Mouse (Mus musculus) kidney, postnatal 4 days (tissue): ENCODE measurements at regions not wholly inside any gene's neighbourhood (a gene's known extent, or its start where the extent isn't known, plus 50 kb on each side); places are given as distances from the start of the nearest gene placed in this dataset.

ENCODE experiments used
- DNase-seq, 2 experiments: peaks; one replicate each; pipeline ENCODE4 v3.0.0; 2021; ENCODE audit warnings: mixed read lengths in 2 of 2

DNA sequence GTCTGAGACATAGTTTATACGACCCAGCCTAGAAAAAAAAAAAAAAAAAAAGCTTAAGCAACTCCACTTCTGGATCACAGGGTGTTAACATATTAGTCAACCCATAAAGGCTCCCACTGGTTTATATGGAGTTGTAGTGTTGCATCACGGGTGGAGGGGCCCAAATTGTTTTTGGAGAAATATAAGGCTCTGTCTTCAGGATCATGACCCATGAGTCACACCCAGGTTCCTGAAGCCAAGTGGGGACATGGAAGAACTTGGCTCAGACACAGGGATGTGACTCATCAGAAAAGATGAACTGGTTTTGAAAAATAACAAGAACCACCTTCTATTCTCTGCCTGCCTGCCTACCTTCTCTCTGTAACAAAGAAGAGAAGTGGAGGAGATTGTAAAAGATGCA, 108.5 kb upstream of the Bmp2 start:
- no peak for DNase-seq

DNA sequence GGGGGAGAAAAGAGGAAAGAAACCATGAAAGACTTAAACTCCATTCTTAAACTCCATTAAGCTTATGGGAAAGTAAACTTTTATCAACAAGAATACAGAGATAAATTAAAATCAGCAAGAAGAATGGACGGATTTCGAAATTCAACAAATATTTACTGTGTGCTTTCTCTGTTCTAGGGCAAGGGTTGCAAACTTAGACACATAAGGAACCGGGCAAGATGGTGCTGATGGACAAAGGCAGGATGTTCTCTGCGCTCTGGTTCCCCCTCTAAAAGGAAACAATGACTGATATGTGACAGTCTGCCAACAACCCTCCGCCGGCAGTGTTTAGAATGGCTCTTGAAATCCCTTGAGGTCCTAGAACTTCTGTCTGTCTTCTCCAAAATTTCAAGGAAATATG, 99.0 kb upstream of the Bmp2 start:
- no peak for DNase-seq

DNA sequence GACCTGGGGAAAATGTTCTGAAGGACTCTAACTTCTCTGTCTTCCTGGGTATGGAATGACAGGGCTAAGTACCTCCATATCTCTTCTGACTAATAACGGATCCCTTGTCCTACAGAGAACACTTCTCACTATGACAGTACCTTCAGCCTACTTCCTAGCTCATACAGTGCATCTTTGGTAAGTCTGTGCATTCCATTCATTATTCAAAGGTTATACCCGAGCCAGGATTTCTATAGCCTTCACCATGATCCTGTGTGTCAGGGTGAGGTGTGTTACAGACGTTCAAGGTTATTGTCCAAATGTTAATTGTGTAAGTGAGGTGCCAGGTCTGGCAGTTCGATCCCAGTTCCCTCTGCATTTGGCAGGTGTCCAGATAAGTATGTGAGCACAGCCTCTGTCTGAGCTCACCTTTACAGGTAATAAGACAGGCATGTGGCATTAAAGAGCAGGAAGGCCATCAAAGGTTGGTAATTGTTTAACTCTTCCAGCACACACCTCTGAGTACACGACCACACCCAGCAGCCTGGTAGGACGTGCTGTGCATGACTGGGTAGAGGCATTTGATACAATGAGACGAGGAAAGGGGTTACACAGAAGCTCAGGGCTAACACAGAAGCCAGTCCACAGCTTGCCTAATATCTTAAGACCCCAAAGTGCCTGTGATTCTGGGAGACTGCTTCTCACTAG, 96.3 kb upstream of the Bmp2 start:
- no peak for DNase-seq

DNA sequence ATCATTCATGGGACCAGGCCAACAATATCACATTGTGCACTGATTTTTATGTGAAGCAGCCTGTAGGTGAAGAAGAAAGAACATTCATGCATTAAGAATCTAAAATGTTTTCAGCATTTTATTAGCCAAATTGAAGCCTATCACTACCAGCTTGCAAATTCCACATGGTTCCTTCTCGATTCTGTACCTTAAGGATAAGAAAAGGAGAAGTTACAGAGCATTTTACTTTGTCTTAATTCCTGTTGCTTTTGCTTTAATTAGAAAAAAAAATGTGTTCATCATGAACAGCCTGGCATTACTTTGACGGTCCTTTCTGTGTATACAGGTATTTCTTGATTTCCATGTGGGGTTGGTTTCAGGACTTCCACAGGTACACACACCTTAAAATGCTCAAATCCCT, 95.2 kb upstream of the Bmp2 start:
- DNase-seq: no peak

DNA sequence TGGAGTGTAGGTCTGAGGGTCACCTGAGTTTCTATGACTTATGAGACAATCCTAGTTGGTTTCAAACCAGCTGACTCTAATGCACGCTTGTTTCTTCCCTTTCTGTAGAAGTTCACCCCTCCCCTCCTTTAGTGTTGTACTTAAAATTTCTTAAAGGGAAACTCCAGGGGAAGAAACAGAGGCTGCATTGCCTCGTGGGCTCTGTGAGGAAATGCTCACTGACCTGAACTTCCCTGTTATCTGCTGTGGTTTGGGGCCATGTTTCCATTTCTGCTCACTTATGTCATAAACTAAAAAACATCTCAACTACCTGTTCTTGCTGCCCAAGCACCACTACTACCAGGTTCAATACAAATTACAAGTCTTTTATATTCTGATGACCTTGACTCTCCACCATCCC, 93.2 kb upstream of the Bmp2 start:
- no peak for DNase-seq

DNA sequence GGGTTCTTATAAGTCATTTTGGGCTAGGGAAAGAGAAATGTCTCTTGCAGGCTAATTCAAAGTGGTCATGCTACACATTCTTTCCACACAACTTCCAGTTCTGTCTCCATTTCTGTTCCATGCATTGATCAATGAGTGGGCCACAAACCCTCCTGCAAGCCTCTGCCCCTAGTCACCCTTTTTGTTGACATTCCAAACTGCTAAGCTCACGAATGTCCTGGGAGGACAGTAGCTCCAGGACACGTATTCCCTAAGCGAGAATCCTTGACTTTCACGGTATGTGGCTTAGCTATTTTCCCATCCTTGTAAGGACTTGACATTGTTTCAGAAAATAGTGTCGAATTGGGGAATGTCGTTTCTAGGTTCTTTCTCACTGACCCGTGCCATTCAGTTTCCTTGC, 91.1 kb upstream of the Bmp2 start:
- DNase-seq: no peak

DNA sequence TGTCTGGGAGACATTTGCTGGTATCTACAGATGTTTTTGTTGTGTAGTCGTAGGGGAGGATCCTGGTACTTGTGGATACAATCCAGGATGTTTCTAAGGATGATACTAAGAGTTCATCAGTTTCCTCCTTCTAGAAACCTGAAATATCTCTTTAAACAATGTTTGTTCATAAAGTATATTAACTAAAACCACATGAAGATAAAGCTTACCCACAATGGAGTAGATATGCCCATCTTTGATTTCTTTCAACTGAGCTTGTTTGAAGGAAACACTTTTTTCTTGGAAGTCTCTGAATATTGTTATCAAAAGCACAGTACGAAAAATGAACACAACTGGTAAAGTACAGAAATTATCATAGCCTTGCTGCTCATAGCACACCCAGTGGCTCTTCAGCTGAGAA, 89.6 kb upstream of the Bmp2 start:
- DNase-seq: no peak

DNA sequence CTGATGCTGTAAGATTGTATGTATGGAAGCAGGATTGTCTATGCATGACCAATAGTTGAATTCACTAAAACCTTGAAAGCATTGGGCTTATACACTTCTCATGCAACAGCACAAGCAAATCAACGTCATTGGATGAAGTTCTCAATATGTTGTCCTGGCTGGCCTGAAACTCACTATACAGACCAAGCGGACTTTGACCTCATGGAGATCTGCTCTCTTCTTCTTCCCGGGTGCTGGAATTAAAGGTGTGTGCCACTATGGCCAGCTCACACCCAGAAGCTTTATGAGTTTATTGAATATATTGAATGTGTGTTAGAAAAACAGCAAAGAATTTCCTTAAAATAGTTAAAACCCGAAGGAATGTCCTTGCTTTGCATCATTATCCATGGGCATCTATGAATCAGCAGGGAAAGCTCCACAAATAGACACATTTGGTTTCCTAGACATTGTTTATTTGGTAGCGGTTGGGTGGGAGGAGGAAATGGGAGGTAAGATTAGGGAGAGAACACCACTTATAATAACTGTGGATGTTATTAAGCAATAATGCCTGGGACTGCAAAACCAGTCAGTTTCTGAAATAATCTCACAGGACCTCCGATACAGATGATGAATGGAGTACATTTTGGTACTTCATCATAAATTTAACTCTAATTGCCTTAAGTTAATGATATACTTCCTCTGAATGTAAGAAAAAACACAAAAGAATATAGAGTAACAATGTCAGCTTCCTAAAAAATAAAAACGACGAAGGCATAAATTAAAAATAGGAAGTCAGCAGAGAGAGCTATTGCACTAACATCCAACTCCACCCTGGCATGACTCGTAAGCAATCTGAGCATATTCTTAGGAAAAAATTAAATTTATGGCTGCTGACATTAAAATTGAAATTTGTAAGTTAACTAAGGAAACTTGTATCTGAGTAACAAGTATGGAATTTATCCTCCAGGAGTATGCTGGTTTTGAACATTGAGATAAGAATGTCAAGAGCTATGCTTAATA, 84.5 kb upstream of the Bmp2 start:
- no peak for DNase-seq

DNA sequence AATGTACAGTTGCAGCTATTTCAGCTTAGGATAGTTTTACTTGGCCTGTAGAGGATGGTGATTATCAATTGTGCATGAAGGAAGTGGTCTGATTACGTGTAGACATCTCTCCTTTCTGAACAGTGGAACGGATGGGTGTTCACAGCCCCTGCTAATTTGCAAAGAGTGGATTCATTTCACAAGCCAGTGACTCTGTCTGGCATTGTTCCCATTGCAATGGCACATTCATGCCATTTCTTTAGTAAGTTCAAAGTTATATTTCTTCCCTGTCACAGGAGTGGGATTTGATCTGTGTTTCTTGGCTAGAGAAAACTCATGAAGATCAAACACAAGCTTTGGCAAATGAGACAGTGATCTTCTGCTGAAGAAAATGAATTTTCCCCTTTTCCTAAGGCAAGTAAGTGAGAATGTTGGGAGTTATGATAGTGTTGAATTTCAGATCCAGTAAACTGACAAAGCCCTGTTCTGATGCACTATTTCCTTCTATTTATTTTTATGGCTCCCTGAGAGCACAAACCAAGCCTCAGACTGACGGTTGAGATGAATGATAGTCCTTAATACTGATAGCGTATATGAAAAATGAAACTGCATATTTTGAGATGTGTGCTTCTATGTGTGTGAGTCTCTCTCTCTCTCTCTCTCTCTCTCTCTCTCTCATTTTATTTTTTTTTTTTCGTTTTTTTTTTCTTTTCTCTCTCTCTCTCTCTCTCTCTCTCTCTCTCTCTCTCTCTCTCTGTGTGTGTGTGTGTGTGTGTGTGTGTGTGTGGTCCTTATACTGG, 78.8 kb upstream of the Bmp2 start:
- no peak for DNase-seq

DNA sequence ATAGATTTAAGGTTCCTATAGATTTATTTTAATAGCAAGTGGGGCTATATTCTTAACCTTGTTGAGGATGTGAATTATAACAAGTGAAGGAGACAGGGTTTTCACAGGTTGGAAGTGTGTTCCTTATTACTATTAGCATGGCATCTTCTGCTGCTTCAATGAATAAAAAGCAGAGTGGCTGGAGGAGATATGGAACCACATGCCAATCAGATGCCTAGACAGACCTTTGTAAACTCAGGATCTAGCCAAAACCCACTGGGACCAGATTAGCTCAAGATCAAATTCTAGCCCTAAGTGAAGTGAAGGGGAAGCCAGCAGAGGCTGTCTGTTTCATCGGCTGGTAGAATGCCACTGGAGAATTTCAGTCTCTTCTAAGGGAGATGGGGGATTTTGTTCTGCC, 77.8 kb upstream of the Bmp2 start:
- DNase-seq: no peak

DNA sequence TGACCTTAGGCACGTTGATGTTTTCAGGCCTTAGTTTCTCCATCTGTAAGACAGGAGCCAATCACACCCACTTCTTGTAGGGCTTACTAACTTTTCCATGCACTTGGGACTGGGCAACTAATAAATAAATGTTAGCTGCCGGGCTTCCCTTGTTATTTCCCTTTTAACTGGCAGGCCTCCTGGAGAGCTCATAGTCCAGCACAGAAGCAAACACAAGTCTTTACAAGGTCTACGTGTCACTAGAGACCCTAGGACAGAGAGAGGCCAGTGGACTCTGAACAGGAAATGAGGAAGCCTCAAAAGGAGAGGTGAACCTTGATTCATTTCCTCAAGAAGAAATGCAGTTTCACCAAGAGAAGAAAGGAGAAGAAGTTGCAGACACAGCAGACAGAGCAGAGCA, 71.1 kb upstream of the Bmp2 start:
- DNase-seq: no peak

DNA sequence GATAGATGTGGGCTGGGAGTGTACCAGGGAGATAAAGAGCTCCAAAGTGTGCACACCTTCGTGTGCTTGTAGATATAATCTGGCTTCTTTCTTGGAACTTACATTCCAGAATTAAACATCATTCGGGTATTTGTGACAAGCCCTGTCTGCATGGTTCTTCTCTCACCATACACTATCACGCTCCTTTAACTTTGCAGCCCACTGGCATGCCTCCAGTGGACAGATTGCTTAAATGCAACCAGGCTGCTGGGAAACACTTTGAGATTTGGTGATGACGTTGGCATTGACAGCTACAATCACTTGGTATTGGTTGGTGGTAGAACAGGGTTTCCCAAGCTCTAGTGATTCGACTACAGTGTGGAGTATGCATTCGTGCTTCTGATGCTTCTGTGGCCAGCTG, 70.7 kb upstream of the Bmp2 start:
- no peak for DNase-seq

DNA sequence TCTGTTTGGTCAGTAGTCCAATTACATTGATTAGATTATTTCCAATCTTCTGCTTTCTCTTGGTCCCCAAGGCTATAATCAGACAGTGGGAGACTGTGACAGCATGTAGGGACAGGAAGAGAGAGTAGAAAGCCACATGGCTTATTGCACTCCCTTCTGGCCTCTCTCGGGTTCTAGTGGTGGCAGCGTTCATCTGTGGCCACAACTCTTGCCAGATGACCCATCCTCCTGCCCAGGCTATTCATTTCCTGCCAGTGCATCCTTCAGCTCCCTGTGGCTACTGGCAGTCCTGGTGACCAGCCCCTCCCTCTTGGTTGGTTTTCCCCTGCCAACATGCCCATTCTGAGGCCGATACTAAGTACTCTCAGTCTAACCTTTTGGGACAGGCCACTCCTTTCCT, 70.2 kb upstream of the Bmp2 start:
- DNase-seq: no peak

DNA sequence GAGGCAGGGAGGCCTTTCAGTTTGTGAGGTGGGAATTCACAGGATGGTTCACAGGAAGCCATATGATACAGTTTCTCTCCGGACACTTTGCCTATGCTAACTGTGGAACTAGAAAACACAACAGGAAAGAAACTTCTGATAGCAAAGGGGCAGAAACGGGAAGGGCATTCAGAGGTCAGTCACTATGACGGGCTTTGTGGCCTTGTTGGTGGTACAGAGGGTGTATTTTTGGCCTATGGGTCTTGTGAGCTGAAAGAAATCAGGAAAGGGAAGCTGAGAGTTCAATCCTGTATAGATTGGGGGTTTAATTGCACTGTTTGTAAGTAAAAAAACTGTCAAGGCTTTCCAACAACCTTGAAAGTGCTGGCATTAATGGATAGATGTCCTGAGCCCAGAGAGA, 56.5 kb upstream of the Bmp2 start:
- DNase-seq: peak in 1 of 2 experiments; percentile 9

DNA sequence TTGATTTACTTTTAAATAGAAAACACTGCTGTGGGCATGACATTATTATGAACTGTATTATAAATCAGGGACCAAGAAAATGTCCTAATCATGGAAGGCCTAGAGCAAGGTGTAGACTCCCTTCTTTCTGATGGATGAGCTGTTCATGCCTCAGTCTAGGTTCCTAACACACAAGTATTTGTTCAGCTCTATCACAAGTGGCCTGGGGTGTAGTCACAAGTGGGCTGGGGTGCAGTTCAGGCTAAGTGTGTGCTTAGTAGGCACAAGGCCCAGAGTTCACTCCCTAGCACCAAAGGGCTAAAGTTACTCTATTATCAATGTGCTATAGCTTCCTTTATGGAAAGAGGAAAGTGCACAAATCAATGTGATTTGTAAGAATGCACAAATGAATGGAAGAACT, 55.6 kb upstream of the Bmp2 start:
- no peak for DNase-seq

DNA sequence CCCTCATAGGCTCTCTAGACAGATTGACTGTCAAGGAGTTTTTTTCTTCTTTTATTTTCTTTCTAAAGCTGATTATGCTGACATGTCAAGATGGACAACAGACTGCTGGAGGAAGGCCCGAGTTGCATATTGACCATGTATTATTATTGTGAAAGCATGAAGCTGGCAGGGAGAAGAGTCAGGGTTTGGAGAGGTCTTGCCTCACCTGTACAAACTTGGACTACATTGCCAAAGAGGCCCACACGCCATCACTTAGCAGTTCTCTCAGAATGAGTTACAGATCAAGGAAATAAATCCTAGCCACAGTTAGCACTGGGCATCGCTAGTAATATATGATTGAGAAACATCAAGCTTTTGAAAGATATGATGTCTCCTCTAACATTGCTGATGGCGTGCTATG, 54.9 kb upstream of the Bmp2 start:
- no peak for DNase-seq

DNA sequence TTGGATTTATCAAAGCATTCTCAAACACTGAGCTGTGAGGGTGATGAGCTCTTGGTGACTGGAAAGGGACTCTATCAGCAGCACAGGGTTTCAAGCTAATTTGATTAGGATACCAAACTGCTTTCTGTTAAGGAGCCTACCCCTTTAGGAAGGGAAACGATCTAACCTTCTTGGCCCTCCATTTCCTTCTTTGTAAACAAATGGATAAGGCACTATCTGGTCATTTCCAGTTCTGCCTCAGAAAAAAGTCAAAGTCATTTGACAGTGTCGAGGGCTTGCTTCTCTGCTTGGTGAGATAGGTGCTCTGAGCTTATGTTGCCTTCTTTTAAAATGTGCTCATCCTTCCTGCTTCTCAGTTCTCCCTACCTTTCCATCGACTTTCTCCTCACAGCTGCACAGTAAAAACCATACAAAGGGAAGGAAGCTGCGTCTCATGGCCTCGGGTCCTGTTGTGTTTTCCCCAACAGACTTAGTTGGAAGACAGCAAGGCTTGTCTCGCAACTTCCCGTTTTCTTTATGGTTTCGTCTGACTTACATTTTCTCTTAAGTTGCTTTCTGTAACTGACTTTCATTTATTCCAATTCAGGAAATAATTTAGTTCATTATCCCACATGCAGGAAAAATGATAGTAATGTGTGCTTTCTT, 54.3 kb upstream of the Bmp2 start:
- no peak for DNase-seq

DNA sequence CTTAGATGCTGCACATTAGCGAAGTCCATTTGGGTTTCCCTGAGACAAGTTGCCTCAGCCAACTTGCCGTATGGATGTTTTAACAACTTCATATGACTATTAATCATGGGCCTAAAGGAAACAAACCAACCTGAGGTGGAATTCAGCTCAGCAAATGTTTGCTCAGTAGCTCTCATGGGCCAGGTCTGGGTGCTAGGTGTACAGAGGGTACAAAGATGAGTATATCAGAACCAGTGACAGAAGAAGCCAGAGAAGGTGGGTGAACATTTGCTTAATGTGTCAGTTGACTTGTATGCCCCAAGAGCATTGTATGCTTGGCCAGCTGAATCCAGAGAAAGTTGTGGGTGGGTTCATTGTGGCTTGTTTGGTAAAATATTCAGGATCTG, 53.8 kb upstream of the Bmp2 start:
- DNase-seq: no peak

DNA sequence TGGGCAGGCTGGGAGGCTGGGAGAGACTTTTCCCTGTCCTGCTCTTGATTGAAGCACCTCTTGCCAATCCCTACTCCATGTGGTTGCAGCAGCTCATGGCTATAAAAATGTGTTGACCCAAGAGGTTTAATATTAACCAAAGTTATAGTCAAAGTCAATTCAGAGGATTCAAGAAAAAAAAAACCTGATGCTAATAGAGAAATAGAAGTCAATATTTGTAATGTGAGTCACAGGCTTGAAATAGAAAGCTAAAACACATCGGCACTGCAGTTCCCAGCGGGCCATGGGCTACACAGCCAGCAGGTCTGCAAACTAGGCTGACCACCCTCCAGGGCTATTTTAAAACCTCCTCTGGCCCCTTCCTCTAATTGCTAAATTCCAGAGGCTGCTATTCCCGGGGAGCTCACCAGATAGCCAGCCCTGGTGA, 53.2 kb upstream of the Bmp2 start:
- DNase-seq: no peak

DNA sequence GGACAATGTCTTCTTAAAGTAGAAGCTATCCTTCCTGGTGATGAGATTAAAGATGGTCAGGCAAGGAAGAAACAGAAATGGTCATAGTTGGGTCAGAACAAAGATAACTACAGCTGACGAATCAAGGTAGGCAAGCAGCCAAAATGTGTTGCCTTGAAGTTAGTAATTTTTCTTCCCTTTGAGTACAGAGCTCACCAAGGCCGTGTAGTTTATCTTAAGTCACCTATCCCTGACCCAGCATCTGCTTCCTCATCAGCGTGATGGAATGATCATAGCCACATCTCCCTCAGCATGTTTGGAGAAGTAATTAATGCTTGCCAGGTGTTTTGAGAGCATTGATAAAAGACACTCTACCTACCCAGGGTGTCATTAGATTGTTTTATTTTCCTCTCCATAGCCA, 52.1 kb upstream of the Bmp2 start:
- no peak for DNase-seq
